Mouse (Mus musculus) lung, postnatal 4 days (tissue): Measurements from ENCODE around the gene Ppp1r26.
A peak's percentile ranks its signal among the peaks of the same experiment; 100 is the strongest.

Experiments used
- DNase-seq, 2 experiments: peaks; one replicate each; pipeline ENCODE4 v3.0.0; 2021

Ppp1r26 gene

GRCm38 (mm10) chr2:28446515-28447314 lies at the start of gene Ppp1r26:
Gene Ppp1r26 (plus strand): TSS chr2:28446800.
- DNase-seq = peak; percentile 45 to 73

GRCm38 (mm10) chr2:28396928-28397327 lies 49.7 kb upstream of the Ppp1r26 start:
- no peak for DNase-seq

GRCm38 (mm10) chr2:28397417-28398119 lies 49.0 kb upstream of the Ppp1r26 start:
- no peak for DNase-seq

- DNase-seq = peak; percentile 67 to 71
These were observed 45.0 kb upstream of the Ppp1r26 start for GRCm38 (mm10) chr2:28401647-28402046.

GRCm38 (mm10) chr2:28402128-28402527 lies 44.5 kb upstream of the Ppp1r26 start:
- peak in 1 of 2 experiments; percentile 17 for DNase-seq

- no peak for DNase-seq
These were observed 38.8 kb upstream of the Ppp1r26 start for GRCm38 (mm10) chr2:28407796-28408195.

GRCm38 (mm10) chr2:28409144-28409543 lies 37.5 kb upstream of the Ppp1r26 start:
- DNase-seq = no peak

GRCm38 (mm10) chr2:28409566-28409965 lies 37.0 kb upstream of the Ppp1r26 start:
- no peak for DNase-seq

- no peak for DNase-seq
These were observed 33.7 kb upstream of the Ppp1r26 start for GRCm38 (mm10) chr2:28412936-28413335.

GRCm38 (mm10) chr2:28414116-28414756 lies 32.4 kb upstream of the Ppp1r26 start:
- DNase-seq = no peak

- no peak for DNase-seq
These were observed 31.9 kb upstream of the Ppp1r26 start for GRCm38 (mm10) chr2:28414757-28415137.

- peak; percentile 15 to 51 for DNase-seq
These were observed 31.1 kb upstream of the Ppp1r26 start for GRCm38 (mm10) chr2:28415387-28416024.

- DNase-seq = no peak
These were observed 30.1 kb upstream of the Ppp1r26 start for GRCm38 (mm10) chr2:28416511-28416910.

GRCm38 (mm10) chr2:28418034-28418433 lies 28.6 kb upstream of the Ppp1r26 start:
- DNase-seq = peak; percentile 80 to 89

GRCm38 (mm10) chr2:28419898-28420297 lies 26.7 kb upstream of the Ppp1r26 start:
- peak; percentile 82 to 87 for DNase-seq

- DNase-seq = peak in 1 of 2 experiments; percentile 48
These were observed 23.4 kb upstream of the Ppp1r26 start for GRCm38 (mm10) chr2:28423167-28423566.

GRCm38 (mm10) chr2:28427226-28427625 lies 19.4 kb upstream of the Ppp1r26 start:
- no peak for DNase-seq

GRCm38 (mm10) chr2:28430846-28431245 lies 15.8 kb upstream of the Ppp1r26 start:
- no peak for DNase-seq

GRCm38 (mm10) chr2:28432811-28433210 lies 13.8 kb upstream of the Ppp1r26 start:
- DNase-seq = peak; percentile 46 to 72

GRCm38 (mm10) chr2:28433512-28433911 lies 13.1 kb upstream of the Ppp1r26 start:
- DNase-seq = no peak

- no peak for DNase-seq
These were observed 11.2 kb upstream of the Ppp1r26 start for GRCm38 (mm10) chr2:28435401-28435800.

GRCm38 (mm10) chr2:28440842-28441241 lies 5.8 kb upstream of the Ppp1r26 start:
- no peak for DNase-seq

- DNase-seq = no peak
These were observed 1.5 kb upstream of the Ppp1r26 start for GRCm38 (mm10) chr2:28445082-28445481.
